Mouse (Mus musculus) cerebellum, adult 9-10 months (tissue): ENCODE data around the gene Babam2.

Experiments used
- DNase-seq: peaks from one replicate; pipeline ENCODE4 v3.0.0; 2022

Babam2 gene

GRCm38 (mm10) chr5:32001771-32002170 lies 304.3 kb downstream of the Babam2 start:
- DNase-seq: no peak

GRCm38 (mm10) chr5:32008401-32008800 lies 310.9 kb downstream of the Babam2 start:
- no peak for DNase-seq

GRCm38 (mm10) chr5:32010056-32010455 lies 312.6 kb downstream of the Babam2 start:
- DNase-seq: no peak

- DNase-seq: no peak
Measured at GRCm38 (mm10) chr5:32013053-32013452, 315.6 kb downstream of the Babam2 start.

- DNase-seq: no peak
Measured at GRCm38 (mm10) chr5:32014786-32015185, 317.3 kb downstream of the Babam2 start.

GRCm38 (mm10) chr5:32015949-32016478 lies 318.5 kb downstream of the Babam2 start:
- DNase-seq: no peak

GRCm38 (mm10) chr5:32017686-32018085 lies 320.2 kb downstream of the Babam2 start:
- no peak for DNase-seq

- no peak for DNase-seq
Measured at GRCm38 (mm10) chr5:32018276-32018675, 320.8 kb downstream of the Babam2 start.

- no peak for DNase-seq
Measured at GRCm38 (mm10) chr5:32029834-32030433, 332.4 kb downstream of the Babam2 start.

GRCm38 (mm10) chr5:32033185-32033584 lies 335.7 kb downstream of the Babam2 start:
- DNase-seq: no peak

GRCm38 (mm10) chr5:32033621-32034020 lies 336.1 kb downstream of the Babam2 start:
- DNase-seq: no peak

- DNase-seq: no peak
Measured at GRCm38 (mm10) chr5:32034475-32035054, 337.1 kb downstream of the Babam2 start.

- DNase-seq: no peak
Measured at GRCm38 (mm10) chr5:32035721-32036320, 338.3 kb downstream of the Babam2 start.

- DNase-seq: peak; percentile 67
Measured at GRCm38 (mm10) chr5:32036896-32037295, 339.4 kb downstream of the Babam2 start.

- no peak for DNase-seq
Measured at GRCm38 (mm10) chr5:32037546-32037945, 340.1 kb downstream of the Babam2 start.

GRCm38 (mm10) chr5:32038994-32039393 lies 341.5 kb downstream of the Babam2 start:
- DNase-seq: no peak

- no peak for DNase-seq
Measured at GRCm38 (mm10) chr5:32039511-32039910, 342.0 kb downstream of the Babam2 start.

GRCm38 (mm10) chr5:32043153-32043552 lies 345.7 kb downstream of the Babam2 start:
- DNase-seq: no peak

GRCm38 (mm10) chr5:32043996-32044395 lies 346.5 kb downstream of the Babam2 start:
- no peak for DNase-seq

GRCm38 (mm10) chr5:32051899-32052298 lies 354.4 kb downstream of the Babam2 start:
- DNase-seq: no peak

- no peak for DNase-seq
Measured at GRCm38 (mm10) chr5:32052467-32052866, 355.0 kb downstream of the Babam2 start.

GRCm38 (mm10) chr5:32053476-32053875 lies 356.0 kb downstream of the Babam2 start:
- DNase-seq: no peak

GRCm38 (mm10) chr5:32055676-32056075 lies 358.2 kb downstream of the Babam2 start:
- no peak for DNase-seq

GRCm38 (mm10) chr5:32056126-32056525 lies 358.6 kb downstream of the Babam2 start:
- DNase-seq: no peak
